Mouse (Mus musculus) thymus, postnatal 4 days (tissue): ENCODE results near the gene Cars2.
"Not testable (repeated sequence)": the region's sequence is repeated elsewhere in the genome, so short reads cannot be mapped to it uniquely, and the experiment has no call there.

Source experiments
- DNase-seq: peaks from one replicate; pipeline ENCODE4 v3.0.0; 2021

The Cars2 gene

DNA sequence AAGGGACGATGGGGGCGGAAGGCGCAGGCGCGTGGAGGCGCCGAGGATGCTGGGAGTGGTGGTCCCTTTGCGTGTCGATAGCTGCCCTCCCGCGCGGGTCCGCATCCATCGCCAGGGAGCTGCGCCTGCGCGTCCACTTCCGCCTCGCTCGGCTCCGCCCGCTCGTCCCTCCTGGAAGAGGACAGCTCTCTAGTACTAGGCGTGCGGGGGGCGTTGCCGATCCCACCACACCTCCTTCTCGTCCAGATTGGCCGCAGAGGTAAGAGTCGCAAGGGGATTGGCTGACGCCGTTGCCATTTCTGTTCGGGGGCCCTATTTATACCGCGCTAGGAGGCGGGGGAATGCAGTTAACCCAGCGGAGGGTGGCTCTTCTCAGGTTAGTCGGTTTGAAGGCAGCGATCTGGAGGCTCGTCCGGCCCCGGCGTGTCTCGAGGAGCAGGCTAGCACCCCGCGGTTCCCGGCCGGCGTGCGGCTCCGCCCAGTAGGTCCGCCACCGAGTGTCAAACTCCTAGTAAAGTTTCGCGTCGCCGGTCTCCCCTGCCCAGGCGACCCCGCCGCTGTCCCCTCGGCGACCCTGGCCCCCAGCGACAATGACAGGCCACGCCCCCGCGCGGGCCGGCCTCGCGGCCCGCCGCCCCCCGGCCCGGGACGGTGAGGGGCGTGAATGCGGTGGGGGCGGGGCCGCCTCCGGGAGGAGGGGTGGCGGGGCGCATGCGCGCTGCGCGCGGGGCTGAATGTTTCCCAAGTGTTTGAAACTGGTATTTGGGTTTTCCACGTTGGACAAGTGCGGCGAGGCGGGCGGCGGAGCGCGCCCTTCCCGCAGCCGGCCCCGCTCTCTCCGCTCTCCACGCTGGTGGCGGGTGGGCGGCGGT is 5.4 kb upstream of the Cars2 start:
- DNase-seq: peak; percentile 98

DNA sequence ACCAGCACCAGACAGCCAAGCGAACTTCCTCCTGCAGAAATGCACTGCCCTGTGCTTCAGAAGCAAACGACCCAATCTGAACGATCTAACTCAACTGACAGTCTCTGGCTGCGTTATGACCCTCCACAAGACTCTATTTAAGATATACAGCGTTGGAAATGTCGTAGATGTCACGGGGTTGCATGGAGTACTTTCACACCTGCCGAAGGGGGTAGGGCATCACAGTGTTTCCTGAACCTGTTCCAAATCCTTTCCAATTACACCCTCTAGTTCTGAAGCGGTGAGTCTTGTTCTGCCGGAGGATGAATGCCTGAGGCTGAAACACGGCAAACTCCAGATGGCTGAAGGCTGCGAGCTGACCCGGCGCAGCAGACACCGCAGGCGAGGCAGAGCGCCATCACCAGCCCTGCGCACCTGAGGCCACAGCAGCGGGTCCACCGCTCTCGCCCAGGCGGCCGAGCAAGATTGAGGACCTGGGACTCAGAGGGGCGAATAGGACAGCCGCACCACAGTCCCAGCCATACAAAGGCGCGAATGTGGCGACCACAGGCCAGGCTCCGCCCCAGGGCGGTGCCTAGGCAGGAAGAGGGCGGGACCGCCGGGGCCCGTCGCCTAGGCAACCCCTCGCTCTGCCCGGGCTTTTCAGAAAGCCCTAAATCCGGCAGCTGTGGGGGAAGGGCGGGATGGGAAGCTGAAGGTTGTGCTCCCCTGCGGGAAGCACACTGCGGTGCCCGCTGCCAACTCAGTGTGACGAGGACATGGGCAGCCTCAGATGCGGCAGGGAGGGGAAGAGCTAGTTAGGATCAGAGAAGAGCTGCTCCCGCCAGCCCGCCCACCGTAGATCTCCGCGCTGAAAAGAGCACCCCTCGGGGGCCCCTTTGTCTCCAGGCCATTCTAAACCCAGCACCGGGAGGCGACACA is 4.5 kb upstream of the Cars2 start, which contains the start of gene Ing1:
Ing1 (plus strand) TSS at position 773 of the 921 bp plus-strand sequence.
- peak; percentile 98 for DNase-seq

DNA sequence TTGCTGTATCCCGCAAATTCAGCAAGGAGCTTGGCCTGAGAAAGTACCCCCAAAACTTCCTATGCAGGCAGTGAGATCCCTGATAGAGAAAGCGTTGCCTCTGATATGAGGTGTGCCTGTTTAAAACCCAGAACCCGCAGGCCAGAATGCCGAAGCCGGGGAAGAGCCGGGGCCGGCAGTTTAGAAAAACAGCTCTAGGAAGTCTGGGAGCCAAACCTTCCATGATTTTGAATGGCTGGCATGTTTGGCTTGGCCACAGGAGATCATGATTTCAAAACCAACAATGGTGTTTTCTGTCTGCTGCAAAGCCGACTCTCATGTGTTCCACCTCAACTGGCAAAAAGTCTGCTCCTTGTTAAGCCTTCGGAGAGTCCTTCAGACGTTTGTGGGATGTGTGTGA is 1.8 kb upstream of the Cars2 start:
- DNase-seq: no peak

DNA sequence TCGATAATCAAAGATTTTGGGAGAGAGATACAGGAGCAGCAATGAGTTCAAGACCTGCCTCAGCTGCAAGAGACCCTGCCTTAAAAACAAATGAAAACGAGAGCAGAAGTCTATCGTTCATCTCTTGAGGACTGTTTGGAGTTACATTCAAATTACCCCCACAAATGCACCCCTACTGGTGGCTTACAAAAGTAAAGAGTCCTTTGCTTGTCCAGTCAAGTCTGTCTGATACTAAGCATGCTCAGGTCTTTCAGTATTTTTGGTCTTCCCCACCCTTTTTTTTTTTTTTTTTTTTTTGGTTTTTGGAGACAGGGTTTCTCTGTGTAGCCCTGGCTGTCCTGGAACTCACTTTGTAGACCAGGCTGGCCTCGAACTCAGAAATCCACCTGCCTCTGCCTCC is 914 bp upstream of the Cars2 start:
- not testable (repeated sequence) for DNase-seq

DNA sequence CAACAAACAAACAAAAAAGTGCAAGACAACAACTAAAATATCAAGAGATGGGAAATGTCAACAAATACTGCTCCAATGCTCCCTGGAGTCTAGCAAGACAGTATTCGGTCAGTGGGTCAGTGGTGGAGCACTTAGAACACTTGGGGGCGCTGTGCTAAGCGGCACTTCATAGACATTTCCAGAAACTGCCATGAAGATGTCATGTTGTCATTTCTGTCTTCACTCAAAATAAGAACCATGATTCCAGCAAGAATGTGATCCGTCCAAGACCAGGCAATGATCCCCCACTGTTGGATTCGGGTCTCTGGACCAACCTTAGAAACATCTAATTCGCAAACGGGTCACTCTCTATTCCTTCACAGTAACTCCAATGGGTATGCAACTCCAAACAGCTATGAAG is 877 bp downstream of the Cars2 start:
- peak; percentile 75 for DNase-seq

DNA sequence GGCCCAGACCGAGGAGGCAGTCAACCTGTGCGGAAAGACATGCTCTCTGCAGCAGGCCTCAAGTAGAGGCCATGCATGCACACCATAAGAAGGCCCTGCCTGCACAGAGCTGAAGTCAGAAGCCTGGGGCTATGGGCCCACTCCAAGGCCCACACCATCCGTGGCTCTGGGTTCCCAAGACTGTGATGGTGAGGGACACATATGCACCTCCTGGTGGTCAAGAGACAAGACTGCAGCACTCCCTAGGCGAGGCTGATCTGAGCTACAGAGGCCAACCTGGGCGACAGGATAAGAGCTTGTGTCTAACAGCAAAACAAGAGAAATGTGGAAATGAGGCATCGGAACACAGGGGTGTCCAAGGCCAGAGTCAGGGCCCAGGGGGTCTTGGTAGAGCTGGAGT is 3.5 kb downstream of the Cars2 start:
- peak; percentile 48 for DNase-seq

DNA sequence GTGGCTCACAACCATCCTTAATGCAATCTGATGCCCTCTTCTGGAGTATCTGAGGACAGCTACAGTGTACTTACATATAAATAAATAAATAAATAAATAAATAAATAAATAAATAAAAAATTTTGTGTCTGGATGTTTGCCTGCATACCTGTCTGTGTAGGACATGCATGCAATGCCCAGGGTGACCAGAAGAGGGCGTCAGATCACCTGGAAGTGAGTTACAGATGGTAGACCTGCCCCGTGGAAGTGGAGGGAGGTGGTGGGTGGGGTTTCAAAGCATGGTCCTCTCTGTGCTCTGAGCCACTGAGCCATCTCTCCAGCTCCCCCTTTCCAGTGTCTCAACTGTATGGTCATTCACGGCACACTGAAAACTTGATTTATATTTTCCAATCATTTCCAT is 6.2 kb downstream of the Cars2 start:
- peak; percentile 92 for DNase-seq

DNA sequence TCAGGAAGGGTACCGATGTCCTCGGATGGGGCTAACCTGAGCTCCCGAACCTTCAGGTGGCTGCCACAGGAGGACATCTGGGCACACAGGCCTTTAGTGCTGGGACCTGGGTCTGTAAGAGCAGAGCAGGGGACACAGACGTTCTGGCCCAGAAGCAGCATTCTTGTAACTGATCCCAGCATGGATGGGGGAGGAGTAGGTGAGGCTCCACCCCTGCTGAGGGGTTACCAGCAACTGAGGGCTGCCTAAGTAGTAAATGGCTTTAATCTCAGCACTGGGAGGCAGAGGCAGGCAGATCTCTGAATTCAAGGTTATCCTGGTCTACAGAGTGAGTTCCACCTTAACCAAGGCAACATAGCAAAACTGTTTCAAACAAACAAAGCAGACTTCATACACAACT is 7.7 kb downstream of the Cars2 start:
- no peak for DNase-seq

DNA sequence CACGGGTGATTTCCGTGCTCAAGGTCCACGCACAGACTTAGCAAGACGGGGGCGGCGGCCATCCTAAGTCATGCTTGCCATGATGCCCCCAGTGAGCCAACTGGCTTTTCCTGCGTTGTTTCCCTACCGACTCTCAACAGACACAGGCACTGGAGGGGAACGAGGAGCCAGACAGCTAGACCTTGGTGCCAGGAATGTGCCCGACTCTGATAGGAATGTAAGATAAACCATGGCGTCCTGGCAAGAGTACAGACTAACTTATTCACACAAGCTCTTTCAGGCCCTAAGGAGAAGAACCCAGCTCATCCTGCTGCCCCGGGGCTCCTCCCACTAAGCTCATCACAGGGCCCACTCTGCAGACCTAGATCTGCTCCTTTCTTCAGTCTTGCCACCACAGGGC is 8.6 kb downstream of the Cars2 start:
- no peak for DNase-seq

DNA sequence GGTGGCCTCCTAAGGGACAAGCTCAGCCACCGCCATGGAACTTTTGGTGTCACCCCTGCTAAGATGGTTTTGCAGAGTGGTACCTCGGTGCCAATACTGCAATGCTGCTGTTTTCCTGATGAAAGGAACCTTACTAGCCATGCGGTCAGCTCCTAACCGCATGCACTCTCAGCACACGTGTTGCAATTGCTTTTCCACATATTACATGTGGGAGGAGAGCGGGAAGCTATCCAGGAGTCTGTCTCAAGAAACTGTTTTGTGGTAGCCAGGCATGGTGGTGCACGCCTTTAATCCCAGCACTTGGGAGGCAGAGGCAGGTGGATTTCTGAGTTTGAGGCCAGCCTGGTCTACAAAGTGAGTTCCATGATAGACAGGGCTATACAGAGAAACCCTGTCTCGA is 10.4 kb downstream of the Cars2 start:
- DNase-seq: no peak

DNA sequence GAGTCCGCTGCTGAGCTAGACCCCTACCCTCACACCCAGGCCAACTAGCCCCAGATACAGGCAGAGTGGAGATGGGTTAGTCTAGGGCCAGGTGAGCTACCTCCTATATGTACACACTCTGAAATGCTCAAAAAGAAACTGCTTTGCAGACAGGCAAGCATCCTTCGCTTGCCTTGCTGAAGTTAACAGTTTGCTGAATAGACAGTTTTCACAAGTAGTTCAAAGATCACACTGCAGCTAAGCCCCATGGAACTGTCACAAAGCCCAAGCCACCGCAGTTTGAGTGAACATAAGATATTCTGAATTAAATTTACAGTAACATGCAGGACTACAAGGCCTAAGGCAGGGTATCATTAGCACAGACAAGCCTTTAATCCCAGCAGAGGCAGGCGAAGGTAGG is 11.5 kb downstream of the Cars2 start:
- no peak for DNase-seq

DNA sequence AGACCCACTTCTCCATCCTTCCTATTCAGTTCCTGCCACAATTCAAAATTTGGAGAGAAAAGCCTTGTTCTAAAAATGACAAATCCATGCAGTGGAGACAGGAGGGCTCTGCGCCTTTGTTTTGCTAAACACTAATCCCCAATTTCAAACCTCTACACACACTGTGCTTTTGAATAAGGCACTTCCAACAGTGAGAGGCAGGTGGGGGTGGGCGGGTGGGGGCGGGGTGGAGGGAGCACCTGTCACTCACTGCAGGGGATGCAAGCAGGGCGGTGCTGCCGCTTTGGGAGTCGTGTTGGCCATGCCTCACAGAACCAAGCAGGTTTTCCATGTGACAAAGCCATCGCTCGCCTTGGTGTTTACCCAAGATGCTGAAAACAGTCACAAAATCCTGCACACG is 16.1 kb downstream of the Cars2 start:
- DNase-seq: no peak

DNA sequence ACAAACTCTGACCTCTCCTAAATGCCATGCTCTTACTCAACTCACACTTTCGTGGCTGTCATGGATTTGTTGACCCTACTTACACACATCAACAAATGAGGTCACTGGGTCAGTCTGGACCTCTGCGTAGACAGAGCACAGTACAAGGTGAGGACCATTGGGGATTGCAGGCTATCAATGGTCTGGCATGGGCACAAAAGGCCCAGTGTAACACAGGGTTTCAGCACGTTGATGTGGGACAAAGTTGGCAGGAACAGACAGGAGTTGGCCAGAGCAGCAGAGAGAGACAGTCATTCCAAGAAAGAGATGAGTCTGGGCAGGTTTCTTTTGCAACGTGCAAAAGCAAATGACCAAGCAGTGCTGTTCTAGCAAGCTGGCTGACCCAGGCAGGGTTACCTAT is 19.7 kb downstream of the Cars2 start:
- no peak for DNase-seq

DNA sequence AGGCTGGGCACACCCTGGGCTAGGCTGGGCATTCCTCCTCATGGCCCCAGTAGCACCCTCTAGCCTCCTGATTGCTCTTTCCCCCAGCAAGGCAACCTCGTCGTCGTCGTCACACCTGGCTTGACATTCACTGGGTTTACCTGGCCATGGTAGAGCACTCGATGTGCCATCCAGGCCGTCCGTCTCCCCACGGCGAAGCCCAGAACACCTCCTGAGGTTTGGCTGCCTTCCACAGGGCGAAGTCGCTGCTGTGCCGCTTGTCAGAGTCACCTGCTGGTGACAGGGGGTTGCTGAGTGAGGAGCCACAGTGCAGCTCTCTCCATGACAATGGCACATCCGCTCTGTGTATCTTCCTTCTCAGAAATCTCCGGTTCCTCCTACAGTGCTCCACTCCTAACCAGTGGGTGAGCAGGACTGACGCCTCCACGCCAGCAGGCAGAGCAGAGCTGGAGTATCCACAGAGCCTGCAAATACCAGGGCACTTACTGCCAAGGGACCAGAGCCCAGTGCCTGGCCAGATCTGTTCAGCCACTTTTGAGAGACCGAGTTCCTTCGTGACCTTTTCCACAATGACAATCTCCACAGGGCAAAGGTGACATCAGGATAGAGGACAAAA is 20.3 kb downstream of the Cars2 start:
- DNase-seq: no peak

DNA sequence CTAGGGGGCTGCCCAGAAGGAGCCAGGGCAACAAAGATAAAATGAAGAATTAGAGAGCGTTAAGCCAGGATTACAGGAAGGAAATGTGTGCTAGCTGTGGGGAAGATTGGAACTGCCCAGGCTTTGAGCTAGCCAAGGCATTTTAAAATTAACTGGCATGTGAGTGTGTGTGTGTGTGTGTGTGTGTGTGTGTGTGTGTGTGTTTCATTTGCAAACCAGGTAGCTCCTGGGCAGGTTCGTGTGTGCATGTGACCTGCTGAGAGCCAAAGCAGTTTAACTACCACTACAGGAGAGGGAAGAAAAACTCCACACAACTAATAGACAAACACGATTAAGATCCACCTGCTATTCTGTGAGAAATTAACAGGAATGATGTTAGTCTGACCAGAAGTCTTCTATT is 27.3 kb downstream of the Cars2 start:
- DNase-seq: no peak

DNA sequence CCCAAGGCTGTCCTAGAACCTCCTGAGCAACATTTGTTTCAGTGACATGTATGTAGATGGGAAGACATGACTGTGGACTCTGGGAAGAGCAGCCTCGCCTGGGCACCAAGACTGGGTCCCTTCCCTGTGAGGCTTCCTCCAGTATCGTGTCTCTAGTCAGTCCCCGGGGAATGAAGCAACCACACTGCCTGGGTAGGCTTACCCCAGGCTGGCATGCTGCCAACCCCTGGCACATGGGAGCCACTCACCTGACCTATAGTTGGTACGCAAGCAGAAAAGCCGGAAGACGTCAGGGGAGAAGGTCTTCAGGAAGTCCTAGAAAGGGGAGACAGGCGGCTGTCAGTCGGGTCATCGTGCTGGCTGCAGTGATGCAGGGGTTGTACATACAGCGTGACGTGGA is 31.9 kb downstream of the Cars2 start:
- DNase-seq: no peak

DNA sequence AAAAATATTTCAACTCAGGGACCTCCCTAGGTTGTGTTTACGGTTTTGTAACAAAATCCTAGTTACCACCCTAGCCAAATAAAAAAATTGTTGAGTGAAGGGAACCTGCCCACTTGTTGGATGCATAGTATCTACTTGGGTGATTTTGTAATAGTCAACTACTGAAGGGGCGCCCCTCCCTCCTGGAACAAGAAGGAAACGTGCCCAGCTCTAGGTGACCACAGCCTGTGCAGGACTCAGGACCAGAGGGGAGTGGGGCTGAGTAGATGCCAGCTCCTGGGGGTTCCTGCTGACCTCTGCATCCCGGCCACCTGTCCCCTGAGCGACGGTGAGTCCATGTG is 32.6 kb downstream of the Cars2 start:
- DNase-seq: no peak

DNA sequence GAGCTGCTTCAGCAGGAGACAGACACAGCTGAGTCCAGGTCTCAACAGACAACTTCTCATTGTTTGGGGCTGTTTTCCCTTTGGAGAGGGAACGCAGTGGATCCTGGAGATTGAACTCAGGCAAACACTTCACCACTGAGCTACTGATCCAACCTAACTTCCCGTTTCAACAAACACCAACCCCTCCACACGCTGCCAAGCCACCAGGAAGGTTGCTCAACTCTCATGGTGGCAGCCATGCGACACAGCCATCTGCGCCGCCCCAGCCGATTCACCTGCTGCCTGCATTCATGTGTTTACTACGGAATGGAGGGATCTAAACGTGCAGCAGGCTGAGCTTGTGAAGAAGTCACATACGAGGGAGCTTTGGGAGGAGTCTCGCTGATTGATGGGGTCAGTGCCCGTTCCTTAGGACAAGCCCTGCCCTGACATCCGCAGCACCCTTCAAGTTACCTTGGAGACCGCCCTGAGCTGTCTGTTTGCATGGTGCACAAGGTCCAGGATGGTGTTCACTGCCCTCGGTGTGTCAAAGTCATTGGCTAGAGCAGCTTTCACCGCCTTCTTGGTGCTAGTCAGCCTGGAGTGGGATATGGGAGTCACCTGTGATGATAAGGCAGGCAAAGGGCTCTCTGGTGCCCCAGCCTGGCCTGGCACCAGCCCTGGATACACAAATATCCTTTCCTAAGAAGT is 33.1 kb downstream of the Cars2 start:
- DNase-seq: no peak

DNA sequence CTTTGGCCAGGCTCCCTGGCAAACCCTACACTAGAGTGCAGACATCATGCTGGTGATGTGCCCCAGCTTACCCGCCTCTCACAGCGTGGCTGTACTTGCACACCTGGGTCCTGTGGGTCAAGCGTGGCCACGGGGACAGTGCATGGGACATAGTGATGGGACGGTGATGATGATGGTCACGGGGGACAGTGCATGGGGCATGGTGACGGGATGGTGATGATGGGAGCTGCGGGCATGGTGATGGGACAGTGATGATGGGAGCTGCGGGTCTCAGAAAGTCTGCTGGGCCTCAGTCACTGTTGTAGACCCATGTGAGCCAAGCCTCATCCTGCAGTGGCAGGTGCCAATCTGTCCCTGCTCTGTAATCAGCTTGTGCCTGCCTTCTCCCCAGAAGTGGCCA is 34.3 kb downstream of the Cars2 start:
- DNase-seq: no peak

DNA sequence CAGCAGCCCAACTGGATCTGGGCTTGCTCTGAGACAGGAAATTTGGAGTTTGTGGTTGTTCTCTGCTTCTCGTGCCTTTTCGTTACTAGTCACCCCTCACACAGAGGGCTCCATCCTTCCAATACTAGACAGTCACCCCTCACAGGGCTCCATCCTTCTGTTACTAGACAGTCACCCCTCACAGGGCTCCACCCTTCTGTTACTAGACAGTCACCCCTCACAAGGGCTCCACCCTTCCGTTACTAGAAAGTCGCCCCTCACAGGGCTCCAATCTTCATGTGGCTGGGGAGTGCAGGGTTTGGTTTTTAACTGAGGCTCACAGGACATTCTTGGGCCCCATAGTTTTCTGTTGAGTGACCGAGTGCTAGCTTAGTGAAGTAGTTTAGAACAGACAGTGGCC is 37.3 kb downstream of the Cars2 start:
- DNase-seq: no peak

DNA sequence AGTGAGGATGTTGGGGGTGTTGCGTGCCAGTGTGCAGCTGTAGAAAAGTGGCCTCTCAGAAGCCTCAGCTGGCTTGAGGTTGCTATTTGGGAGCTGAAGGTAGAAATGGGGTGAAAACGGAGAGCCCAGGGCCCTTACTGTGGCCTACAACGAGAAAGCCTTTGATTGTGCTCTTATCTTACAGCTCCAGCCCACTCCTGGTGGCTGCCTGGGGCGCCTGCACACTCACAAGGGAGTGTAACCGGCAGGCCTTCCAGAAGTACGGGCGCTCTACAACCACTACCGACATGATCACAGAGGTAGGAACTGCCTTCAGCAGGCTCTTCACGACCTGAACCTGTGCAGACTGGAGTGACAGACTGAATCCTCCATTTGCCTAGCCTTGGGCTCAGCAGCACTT is 37.9 kb downstream of the Cars2 start:
- no peak for DNase-seq

DNA sequence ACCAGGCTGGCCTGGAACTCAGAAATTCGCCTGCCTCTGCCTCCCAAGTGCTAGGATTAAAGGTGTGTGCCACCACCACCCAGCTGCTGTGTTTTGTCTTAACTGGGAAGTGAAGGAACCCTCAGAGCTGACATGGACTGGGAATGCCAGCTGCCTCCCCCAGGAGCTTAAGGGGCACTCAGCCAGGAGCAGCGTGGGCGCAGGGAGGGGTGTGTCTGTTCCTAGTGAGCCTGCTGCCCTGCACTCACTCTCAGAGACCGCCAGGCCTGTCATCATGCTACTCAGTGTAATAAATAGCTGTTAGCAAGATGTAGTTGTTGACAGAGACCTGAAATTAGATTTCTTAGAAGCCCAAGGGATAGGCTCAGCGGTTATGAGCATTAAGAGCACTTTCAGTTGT is 39.6 kb downstream of the Cars2 start:
- no peak for DNase-seq

DNA sequence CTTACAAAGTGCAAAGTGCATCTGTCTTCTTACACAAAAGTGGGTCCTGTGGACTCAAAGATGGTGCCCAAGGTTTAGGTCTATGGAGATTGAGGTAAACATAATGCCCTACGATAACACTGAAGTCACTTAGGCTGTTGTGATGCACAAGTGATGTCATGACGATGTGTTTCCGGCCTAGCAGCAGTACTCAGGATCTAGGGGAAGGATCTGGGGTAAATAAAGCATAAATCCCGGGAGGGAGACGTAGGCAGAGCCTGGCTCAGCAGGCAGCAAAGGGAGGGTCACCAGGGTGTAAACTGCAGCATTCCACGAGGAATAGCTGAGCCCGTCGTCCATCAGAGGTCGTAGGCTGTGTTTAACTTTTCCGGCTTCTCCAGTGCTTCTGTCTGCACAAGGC is 41.7 kb downstream of the Cars2 start:
- no peak for DNase-seq
